Mouse (Mus musculus) limb, embryonic 10.5 days (tissue): ENCODE measurements around the gene Zmym1. TPM values are rescaled to one million over a fixed set of nuclear protein-coding genes. Genes with fewer than 3 reads are reported as not detected.
"Not testable (repeated sequence)": the region's sequence is repeated elsewhere in the genome, so short reads cannot be mapped to it uniquely, and the experiment has no call there.

Experiments used
- DNase-seq: peaks from one replicate; pipeline ENCODE4 v3.0.0-alpha.2; 2017; ENCODE audit warnings: low spot score
- H3K27ac ChIP-seq: fragments of 300-500 bp; sonication (generic); 2 replicates; pipeline ENCODE4 v1.5.1; 2016; ENCODE audit warnings: mild to moderate bottlenecking
- H3K27me3 ChIP-seq: fragments of 300-500 bp; sonication (generic); 2 replicates; pipeline ENCODE4 v1.6.1; 2016; ENCODE audit warnings: low read depth, mild to moderate bottlenecking; ENCODE audit not compliant: poor library complexity, severe bottlenecking
- H3K36me3 ChIP-seq: fragments of 300-500 bp; sonication (generic); 2 replicates; pipeline ENCODE4 v1.6.1; 2016; ENCODE audit warnings: mild to moderate bottlenecking, moderate library complexity
- H3K4me1 ChIP-seq: fragments of 300-500 bp; sonication (generic); 2 replicates; pipeline ENCODE4 v1.6.1; 2016
- H3K4me3 ChIP-seq: fragments of 300-500 bp; sonication (generic); 2 replicates; pipeline ENCODE4 v1.5.1; 2016; ENCODE audit warnings: mild to moderate bottlenecking, moderate library complexity
- H3K9me3 ChIP-seq: fragments of 300-500 bp; sonication (generic); replicated peaks from 2 replicates; pipeline ENCODE4 v1.6.1; 2016; ENCODE audit warnings: mild to moderate bottlenecking
- WGBS: fragments of 180-500 bp; shearing (Covaris S2); methylation state at CpG from one replicate; pipeline ENCODE4 v1.1.7; 2016; 5-methylcytosine and 5-hydroxymethylcytosine counted together
- polyA plus RNA-seq: library from polyadenylated mRNA; unstranded; fragments of >200 nt; fragmentation: Nextera tagmentation; extraction: Ambion mirVana; gene quantifications from 2 replicates; pipeline ENCODE4 v1.2.1, GENCODE M21; 2016

Gene Zmym1
- polyA plus RNA-seq, 1 experiment from 2014 or later = 35.3 TPM

DNA sequence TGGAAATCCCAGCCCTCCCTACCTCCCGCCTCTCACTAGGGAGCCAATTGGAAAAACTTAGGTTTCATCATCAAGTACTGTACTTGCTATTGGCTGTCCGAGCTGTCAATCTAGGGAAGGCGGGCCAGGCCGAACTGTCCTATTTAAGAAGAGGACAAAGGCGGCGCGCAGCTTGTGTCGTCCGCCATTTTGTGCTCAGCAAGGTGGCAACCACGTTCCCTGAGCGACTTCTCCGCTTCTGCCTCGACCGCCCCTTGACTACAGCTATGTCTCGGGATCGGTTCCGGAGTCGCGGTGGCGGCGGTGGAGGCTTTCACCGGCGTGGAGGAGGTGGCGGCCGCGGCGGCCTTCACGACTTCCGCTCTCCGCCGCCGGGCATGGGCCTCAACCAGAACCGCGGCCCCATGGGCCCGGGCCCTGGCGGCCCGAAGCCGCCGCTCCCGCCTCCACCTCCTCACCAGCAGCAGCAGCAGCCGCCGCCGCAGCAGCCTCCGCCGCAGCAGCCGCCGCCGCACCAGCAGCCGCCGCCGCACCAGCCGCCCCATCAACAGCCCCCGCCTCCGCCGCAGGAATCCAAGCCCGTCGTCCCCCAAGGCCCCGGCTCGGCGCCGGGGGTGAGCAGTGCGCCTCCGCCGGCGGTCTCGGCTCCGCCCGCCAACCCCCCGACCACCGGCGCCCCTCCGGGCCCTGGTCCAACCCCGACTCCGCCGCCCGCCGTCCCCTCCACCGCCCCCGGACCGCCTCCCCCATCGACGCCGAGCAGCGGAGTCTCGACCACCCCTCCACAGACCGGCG lies 39.6 kb downstream of the Zmym1 start, which contains the start of gene Sfpq:
Gene Sfpq, plus strand, starts transcription at position 174 of the 795 bp plus-strand sequence.
- under 1% methylated on average over 86 of the region's 87 CpGs for WGBS

DNA sequence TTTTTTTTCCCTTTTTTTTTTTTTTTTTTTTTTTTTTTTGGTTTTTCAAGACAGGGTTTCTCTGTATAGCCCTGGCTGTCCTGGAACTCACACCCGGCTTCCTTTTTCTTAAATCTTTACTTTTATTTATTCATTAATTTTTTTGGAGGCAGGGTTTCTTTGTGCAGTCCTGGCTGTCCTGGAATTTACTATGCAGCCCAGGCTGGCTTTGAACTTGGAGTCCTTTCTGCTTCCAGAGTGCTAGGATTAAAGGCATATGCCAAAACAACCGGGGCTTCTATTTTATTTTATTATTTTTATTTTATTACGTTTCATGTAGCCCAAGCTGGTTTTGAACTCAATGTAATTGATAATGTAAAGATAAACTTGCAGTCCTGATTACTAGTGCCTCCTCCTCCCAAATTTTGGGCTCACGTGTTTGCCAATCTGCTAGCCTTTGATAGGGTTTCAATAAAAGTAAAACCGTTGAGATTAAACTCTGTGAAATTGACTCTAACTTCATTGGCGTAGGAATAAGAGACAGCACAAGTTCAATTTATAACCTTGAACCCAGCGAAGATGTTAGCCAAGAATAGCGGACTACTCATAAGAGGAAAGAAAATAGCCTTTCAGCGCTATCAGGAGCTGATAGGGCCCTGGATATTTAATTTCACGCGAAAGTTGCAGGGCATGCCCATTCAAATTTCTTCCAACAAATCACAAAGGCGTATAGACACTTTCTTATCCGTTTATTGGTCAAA lies 40.4 kb downstream of the Zmym1 start:
- DNase-seq = no peak
- WGBS = 13% methylated on average over 13 of the region's 13 CpGs
- H3K9me3 ChIP-seq = no peaks in the 10 kb centered on the region
- peaks cover 19% of the 10 kb centered on the region for H3K4me1 ChIP-seq
- H3K4me3 ChIP-seq = peak overlapping the region; percentile 100
- H3K27me3 ChIP-seq = no peaks in the 10 kb centered on the region
- H3K27ac ChIP-seq = peak overlapping the region; percentile 100
- H3K36me3 ChIP-seq = peaks cover 38% of the 10 kb centered on the region

More for the DNA sequence above, 39.6 kb downstream of the Zmym1 start, which contains the start of gene Sfpq:
- Histone ChIP-seq H3K27ac (peak within 1 kb of the TSS; percentile 100), H3K9me3 (no peaks in the 10 kb centered on the region), H3K4me3 (peak within 1 kb of the TSS; percentile 100), H3K36me3 (peaks cover 45% of the 10 kb centered on the region), H3K4me1 (peaks cover 20% of the 10 kb centered on the region), H3K27me3 (no peaks in the 10 kb centered on the region)
- DNase-seq = peak; percentile 94

DNA sequence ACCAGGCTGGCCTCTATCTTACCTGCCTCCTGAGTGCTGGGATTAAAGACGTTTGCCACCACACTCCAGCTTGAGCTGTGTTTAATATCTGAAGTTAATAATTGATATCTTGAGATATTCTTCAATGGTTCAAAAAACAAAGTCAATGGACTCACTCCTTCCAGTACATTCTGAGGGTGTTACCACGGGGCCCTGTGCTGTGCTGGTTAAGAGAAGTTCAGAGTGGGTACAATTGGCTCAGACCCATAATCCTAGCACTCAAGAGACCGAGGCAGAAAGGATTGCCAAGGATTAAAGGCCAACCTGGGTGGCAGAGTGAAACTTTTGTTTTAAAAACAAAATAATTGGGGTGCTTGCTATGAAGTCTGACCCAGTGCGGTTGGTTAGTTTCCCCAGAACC lies 44.6 kb downstream of the Zmym1 start:
- Histone ChIP-seq H3K27ac (no peak overlapping the region), H3K9me3 (no peaks in the 10 kb centered on the region), H3K36me3 (no peaks in the 10 kb centered on the region), H3K27me3 (no peaks in the 10 kb centered on the region), H3K4me1 (no peaks in the 10 kb centered on the region), H3K4me3 (no peak overlapping the region)
- WGBS = 92% methylated on average over 4 of the region's 4 CpGs
- no peak for DNase-seq

DNA sequence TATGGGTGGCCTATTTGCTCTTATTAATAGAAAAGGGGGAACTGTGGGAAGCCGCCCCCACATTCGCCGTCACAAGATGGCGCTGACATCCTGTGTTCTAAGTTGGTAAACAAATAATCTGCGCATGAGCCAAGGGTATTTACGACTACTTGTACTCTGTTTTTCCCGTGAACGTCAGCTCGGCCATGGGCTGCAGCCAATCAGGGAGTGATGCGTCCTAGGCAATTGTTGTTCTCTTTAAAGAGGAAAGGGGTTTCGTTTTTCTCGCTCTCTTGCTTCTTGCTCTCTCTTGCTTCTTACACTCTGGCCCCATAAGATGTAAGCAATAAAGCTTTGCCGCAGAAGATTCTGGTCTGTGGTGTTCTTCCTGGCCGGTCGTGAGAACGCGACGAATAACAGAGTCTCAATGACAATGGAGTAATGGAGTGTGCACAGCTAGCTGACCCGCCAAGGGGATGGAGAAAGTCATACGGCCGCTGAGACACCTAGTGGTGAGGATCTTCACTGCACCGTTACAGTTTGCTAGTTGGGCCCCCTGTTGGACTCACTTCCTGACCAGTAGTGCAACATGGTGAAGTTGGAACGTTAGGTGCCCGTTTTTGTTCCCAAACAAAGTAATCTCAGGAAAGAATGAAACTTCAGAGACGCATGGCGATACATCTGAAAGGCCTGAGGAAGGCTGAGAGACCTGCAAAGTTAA lies 45.5 kb downstream of the Zmym1 start:
- H3K27ac ChIP-seq = peak overlapping the region; percentile 62
- not testable (repeated sequence) for H3K27me3 ChIP-seq, H3K4me1 ChIP-seq, H3K9me3 ChIP-seq, H3K36me3 ChIP-seq
- 24% methylated on average over 14 of the region's 26 CpGs for WGBS
- peak; percentile 86 for DNase-seq
- H3K4me3 ChIP-seq = peak overlapping the region; percentile 40

DNA sequence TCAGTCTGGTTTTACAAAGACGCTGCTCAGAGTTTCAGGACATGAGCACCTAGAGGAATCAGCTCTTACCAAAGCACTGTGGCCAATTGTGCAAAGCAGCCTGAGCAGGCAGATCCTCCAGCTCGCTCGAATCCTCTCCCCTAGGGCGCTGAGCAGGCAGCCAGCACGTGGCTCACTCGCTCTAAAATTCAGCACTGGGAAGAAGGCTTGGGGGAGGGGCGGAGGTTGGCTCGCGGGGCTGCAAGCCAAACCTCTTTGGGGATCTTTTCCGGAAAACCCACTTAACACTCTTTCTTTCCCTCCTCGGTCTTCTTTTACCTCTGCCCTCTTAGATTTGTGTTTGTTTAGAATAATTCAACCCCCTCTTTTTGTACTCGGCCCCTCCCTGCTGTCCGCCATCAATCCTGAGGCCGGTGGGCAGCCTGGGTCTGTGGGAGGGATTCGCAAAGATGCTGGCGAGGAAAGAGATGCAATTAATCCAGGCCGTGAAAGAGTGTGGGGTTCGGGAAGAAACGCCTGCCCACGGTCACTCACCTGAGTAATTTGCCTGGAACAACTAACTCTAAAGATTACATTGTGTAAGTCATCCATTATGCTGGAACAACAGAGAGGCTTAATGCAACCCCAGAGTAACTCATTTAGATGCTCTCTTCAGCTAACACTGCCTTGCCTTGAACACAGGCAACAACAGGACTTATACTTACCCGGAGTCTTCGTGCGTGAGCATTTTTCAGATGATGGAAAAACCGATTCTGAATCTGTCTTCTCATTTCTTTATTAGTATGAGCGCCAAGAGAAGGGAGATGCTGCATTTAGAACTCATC lies 55.6 kb downstream of the Zmym1 start:
- peak overlapping the region; percentile 86 for H3K27ac ChIP-seq
- 16% methylated on average over 25 of the region's 25 CpGs for WGBS
- H3K4me3 ChIP-seq = peak overlapping the region; percentile 52
- peak; percentile 82 for DNase-seq
- H3K9me3 ChIP-seq = no peaks in the 10 kb centered on the region
- 0 out of 2 replicates have a peak, but pooled peaks cover 6% of the 10 kb centered on the region for H3K27me3 ChIP-seq
- H3K36me3 ChIP-seq = no peaks in the 10 kb centered on the region
- peaks cover 16% of the 10 kb centered on the region for H3K4me1 ChIP-seq

DNA sequence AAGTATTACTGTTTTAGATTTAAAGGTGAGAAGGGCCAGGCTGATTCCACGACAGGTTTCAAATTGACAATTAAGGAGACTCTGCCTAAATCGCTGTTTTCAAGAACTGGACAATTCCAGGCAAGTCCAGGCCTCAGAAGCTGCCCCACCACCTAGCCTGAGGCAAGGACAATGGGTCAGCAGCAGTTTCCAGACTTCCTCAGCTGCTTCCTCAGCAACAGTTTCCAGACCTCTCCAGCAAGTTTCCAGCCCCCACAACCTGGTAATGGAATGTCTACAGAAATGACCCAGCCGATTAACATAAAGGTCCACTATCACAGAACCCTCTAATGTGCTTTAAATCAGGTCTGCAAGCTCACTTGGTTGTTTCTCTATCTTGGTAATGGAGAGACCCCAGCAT lies 56.6 kb downstream of the Zmym1 start:
- DNase-seq = no peak
- Histone ChIP-seq H3K4me3 (0 out of 2 replicates have a peak overlapping the region, but pooled peaks have one; percentile 52), H3K27ac (no peak overlapping the region), H3K4me1 (peaks cover 16% of the 10 kb centered on the region), H3K36me3 (no peaks in the 10 kb centered on the region), H3K27me3 (0 out of 2 replicates have a peak, but pooled peaks cover 6% of the 10 kb centered on the region), H3K9me3 (no peaks in the 10 kb centered on the region)
- 85% methylated on average over 3 of the region's 3 CpGs for WGBS

DNA sequence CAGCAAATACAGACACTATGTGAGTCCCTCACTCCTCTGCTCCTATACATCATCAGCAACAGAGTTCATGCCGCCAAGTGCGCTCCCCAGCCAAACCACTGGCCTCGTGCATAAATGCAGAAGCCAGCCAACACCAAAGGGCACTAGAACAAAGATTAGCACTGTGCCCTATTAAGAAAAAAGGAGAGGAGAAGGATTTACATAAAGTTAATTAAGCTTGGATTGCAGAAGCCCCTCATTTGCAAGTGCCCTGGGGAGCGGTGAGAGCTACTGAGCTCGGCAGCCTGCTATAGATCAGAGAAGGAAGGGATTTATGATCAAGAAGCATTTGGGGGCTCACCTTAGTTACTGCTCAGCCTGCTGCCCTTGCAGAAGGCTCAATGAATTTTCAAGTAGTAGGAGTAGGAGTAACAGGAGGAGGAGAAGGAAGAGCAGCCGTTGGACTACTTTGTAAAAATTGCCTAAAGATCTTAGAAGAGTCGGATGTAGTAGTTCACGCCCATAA lies 60.3 kb downstream of the Zmym1 start:
- peaks cover 11% of the 10 kb centered on the region for H3K4me1 ChIP-seq
- no peak overlapping the region for H3K4me3 ChIP-seq
- H3K9me3 ChIP-seq = no peaks in the 10 kb centered on the region
- WGBS = 40% methylated on average over 8 of the region's 8 CpGs
- H3K36me3 ChIP-seq = no peaks in the 10 kb centered on the region
- no peak overlapping the region for H3K27ac ChIP-seq
- no peak for DNase-seq
- 0 out of 2 replicates have a peak, but pooled peaks cover 6% of the 10 kb centered on the region for H3K27me3 ChIP-seq

DNA sequence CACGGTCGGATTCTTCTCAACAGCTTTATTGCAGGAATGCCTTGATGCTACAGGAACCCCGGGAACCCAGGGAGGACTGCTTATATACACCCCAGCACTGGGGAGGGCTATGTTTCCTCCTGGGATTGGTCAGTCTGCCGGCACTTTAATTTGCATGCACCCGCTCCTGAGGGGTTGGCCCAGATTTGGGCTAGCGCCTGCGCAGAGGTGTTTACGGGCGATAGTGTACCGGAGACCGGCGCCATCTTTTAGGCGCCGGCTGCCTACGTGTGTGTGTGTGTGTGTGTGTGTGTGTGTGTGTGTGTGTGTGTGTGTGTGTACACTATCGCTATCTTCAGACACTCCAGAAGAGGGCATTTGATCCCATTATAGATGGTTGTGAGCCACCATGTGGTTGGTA lies 61.6 kb downstream of the Zmym1 start:
- not testable (repeated sequence) for H3K36me3 ChIP-seq, H3K4me1 ChIP-seq, H3K27ac ChIP-seq, H3K9me3 ChIP-seq, H3K27me3 ChIP-seq, DNase-seq, H3K4me3 ChIP-seq
- 98% methylated on average over 16 of the region's 16 CpGs for WGBS

Other genes with a start within 250 kb of the Zmym1 start
- gene Zmym4, start 93.0 kb downstream of the Zmym1 start, polyA plus RNA-seq = 24.5 and 28.0 TPM in 2 replicates
- gene Sfpq, start 39.8 kb downstream of the Zmym1 start, polyA plus RNA-seq = 114 and 122 TPM in 2 replicates
- 18.4 and 23.2 TPM in 2 replicates for gene Zmym6, start 16.2 kb upstream of the Zmym1 start, polyA plus RNA-seq
- gene Tmem35b, start 62.5 kb upstream of the Zmym1 start, polyA plus RNA-seq = 9.5 and 10.6 TPM in 2 replicates
- 0.16 and 0.21 TPM in 2 replicates for gene Dlgap3, start 108.1 kb upstream of the Zmym1 start, polyA plus RNA-seq
- 82.6 and 84.9 TPM in 2 replicates for gene Smim12, start 182.6 kb upstream of the Zmym1 start, polyA plus RNA-seq